Mouse (Mus musculus): ENCODE results near the gene 2410004B18Rik.

GRCm38 (mm10) chr3:145938405-145939349 is 863 bp downstream of the 2410004B18Rik start:
- no peak for TF ChIP-seq CTCF (IDR thresholded peaks at IDR 0.05; ENCODE audit: borderline replicate concordance, insufficient read depth, low read depth, low read length)
- TF ChIP-seq POLR2A (IDR thresholded peaks at IDR 0.05; ENCODE audit: borderline replicate concordance, insufficient read depth, low read length) = no peak
